Mouse (Mus musculus) midbrain, embryonic 16.5 days (tissue): Measurements from ENCODE around the gene Itpr1. TPM values are rescaled to one million over a fixed set of nuclear protein-coding genes. Genes with fewer than 3 reads are reported as not detected.

Experiments used
- ATAC-seq: fragments of 200-750 bp; cut with Nextera tagmentation; 2 replicates; pipeline ENCODE4 v1.8.0; 2017; ENCODE audit warnings: moderate TSS enrichment
- H3K27ac ChIP-seq: fragments of 300-500 bp; sonication (generic); 2 replicates; pipeline ENCODE4 v1.5.1; 2014; ENCODE audit warnings: mild to moderate bottlenecking, low read length, mixed read lengths
- H3K27me3 ChIP-seq: fragments of 300-500 bp; sonication (generic); 2 replicates; pipeline ENCODE4 v1.6.1; 2014; ENCODE audit warnings: low read depth, low read length, mixed read lengths; ENCODE audit not compliant: control insufficient read depth, insufficient read depth
- H3K36me3 ChIP-seq: fragments of 300-500 bp; sonication (generic); 2 replicates; pipeline ENCODE4 v1.6.1; 2014; ENCODE audit warnings: mild to moderate bottlenecking, low read length, moderate library complexity, mixed read lengths; ENCODE audit not compliant: control insufficient read depth, insufficient read depth
- H3K4me1 ChIP-seq: fragments of 300-500 bp; sonication (generic); 2 replicates; pipeline ENCODE4 v1.6.1; 2014; ENCODE audit warnings: mild to moderate bottlenecking, low read length, mixed read lengths; ENCODE audit not compliant: control insufficient read depth, insufficient read depth
- H3K4me2 ChIP-seq: fragments of 300-500 bp; sonication (generic); 2 replicates; pipeline ENCODE4 v1.6.1; 2014; ENCODE audit warnings: mild to moderate bottlenecking, low read length, mixed read lengths
- H3K4me3 ChIP-seq: fragments of 300-500 bp; sonication (generic); 2 replicates; pipeline ENCODE4 v1.5.1; 2014; ENCODE audit warnings: low read depth, mild to moderate bottlenecking, low read length, moderate library complexity, mixed read lengths
- H3K9ac ChIP-seq: fragments of 300-500 bp; sonication (generic); 2 replicates; pipeline ENCODE4 v1.6.1; 2014; ENCODE audit warnings: low read depth, low read length, mixed read lengths
- H3K9me3 ChIP-seq: fragments of 300-500 bp; sonication (generic); replicated peaks from 2 replicates; pipeline ENCODE4 v1.6.1; 2014; ENCODE audit warnings: mild to moderate bottlenecking, low read length, mixed read lengths; ENCODE audit not compliant: control insufficient read depth, poor library complexity, severe bottlenecking
- WGBS: fragments of 180-500 bp; shearing (Covaris S2); extraction: QIAGEN DNeasy Blood & Tissue Kit; methylation state at CpG from one replicate; pipeline ENCODE4 v1.1.7; 2014; 5-methylcytosine and 5-hydroxymethylcytosine counted together
- polyA plus RNA-seq: library from polyadenylated mRNA; unstranded; fragments of >200 nt; fragmentation: Nextera tagmentation; extraction: Ambion mirVana; gene quantifications from 2 replicates; pipeline ENCODE4 v1.2.1, GENCODE M21; 2015

Itpr1 gene
- polyA plus RNA-seq, 1 experiment from 2014 or later, result 4.2 TPM

GRCm38 (mm10) chr6:108454061-108454891 is 241.4 kb downstream of the Itpr1 start:
- no peaks in the 10 kb centered on the region for H3K27me3 ChIP-seq
- H3K9me3 ChIP-seq, result no peaks in the 10 kb centered on the region
- H3K9ac ChIP-seq, result no peak overlapping the region
- H3K4me2 ChIP-seq, result 0 out of 2 replicates have a peak overlapping the region, but pooled peaks have one; percentile 0
- peak overlapping the region; percentile 25; the same call in 1 of the 2 replicates for H3K27ac ChIP-seq
- H3K4me1 ChIP-seq, result peaks cover 35% of the 10 kb centered on the region
- H3K4me3 ChIP-seq, result no peak overlapping the region
- ATAC-seq, result peak; percentile 52
- no peaks in the 10 kb centered on the region for H3K36me3 ChIP-seq
- WGBS, result 48% methylated on average over 16 of the region's 16 CpGs

- ATAC-seq, result 0 out of 2 replicates have a peak, but pooled peaks have one; percentile 9
- Histone ChIP-seq H3K27ac (no peak overlapping the region), H3K9ac (no peak overlapping the region), H3K36me3 (no peaks in the 10 kb centered on the region), H3K4me1 (peaks cover 35% of the 10 kb centered on the region), H3K4me3 (no peak overlapping the region), H3K4me2 (no peak overlapping the region), H3K27me3 (no peaks in the 10 kb centered on the region), H3K9me3 (no peaks in the 10 kb centered on the region)
- 82% methylated on average over 7 of the region's 7 CpGs for WGBS
Observed at GRCm38 (mm10) chr6:108454979-108455836, 242.3 kb downstream of the Itpr1 start.

- Histone ChIP-seq H3K9me3 (no peaks in the 10 kb centered on the region), H3K4me3 (peak overlapping the region; percentile 8; the same call in 1 of the 2 replicates), H3K36me3 (no peaks in the 10 kb centered on the region), H3K4me2 (peak overlapping the region; percentile 59), H3K27me3 (no peaks in the 10 kb centered on the region), H3K27ac (peak overlapping the region; percentile 31), H3K4me1 (peaks cover 35% of the 10 kb centered on the region), H3K9ac (peak overlapping the region; percentile 50)
- WGBS, result 4% methylated on average over 18 of the region's 18 CpGs
- peak; percentile 49 for ATAC-seq
Observed at GRCm38 (mm10) chr6:108456231-108457062, 243.6 kb downstream of the Itpr1 start.

- Histone ChIP-seq H3K27ac (no peak overlapping the region), H3K36me3 (no peaks in the 10 kb centered on the region), H3K4me3 (no peak overlapping the region), H3K4me2 (peak overlapping the region; percentile 59), H3K9me3 (no peaks in the 10 kb centered on the region), H3K27me3 (no peaks in the 10 kb centered on the region), H3K4me1 (peaks cover 35% of the 10 kb centered on the region), H3K9ac (no peak overlapping the region)
- WGBS, result 13% methylated on average over 5 of the region's 5 CpGs
- ATAC-seq, result peak; percentile 59
Observed at GRCm38 (mm10) chr6:108457063-108457405, 244.1 kb downstream of the Itpr1 start.

GRCm38 (mm10) chr6:108457516-108458181 is 244.8 kb downstream of the Itpr1 start:
- Histone ChIP-seq H3K9ac (no peak overlapping the region), H3K27me3 (no peaks in the 10 kb centered on the region), H3K4me2 (no peak overlapping the region), H3K9me3 (no peaks in the 10 kb centered on the region), H3K4me3 (no peak overlapping the region), H3K27ac (no peak overlapping the region), H3K36me3 (no peaks in the 10 kb centered on the region), H3K4me1 (peaks cover 35% of the 10 kb centered on the region)
- 53% methylated on average over 14 of the region's 14 CpGs for WGBS
- no peak for ATAC-seq

- Histone ChIP-seq H3K27ac (no peak overlapping the region), H3K27me3 (no peaks in the 10 kb centered on the region), H3K4me1 (peaks cover 35% of the 10 kb centered on the region), H3K9me3 (no peaks in the 10 kb centered on the region), H3K36me3 (no peaks in the 10 kb centered on the region), H3K4me3 (no peak overlapping the region), H3K9ac (no peak overlapping the region), H3K4me2 (no peak overlapping the region)
- ATAC-seq, result no peak
- WGBS, result 55% methylated on average over 2 of the region's 2 CpGs
Observed at GRCm38 (mm10) chr6:108458182-108458571, 245.3 kb downstream of the Itpr1 start.

- Histone ChIP-seq H3K27ac (no peak overlapping the region), H3K4me1 (peaks cover 32% of the 10 kb centered on the region), H3K4me2 (no peak overlapping the region), H3K9me3 (no peaks in the 10 kb centered on the region), H3K4me3 (no peak overlapping the region), H3K36me3 (no peaks in the 10 kb centered on the region), H3K27me3 (no peaks in the 10 kb centered on the region), H3K9ac (no peak overlapping the region)
- 90% methylated on average over 11 of the region's 11 CpGs for WGBS
- ATAC-seq, result no peak
Observed at GRCm38 (mm10) chr6:108458826-108459225, 245.9 kb downstream of the Itpr1 start.

- ATAC-seq, result no peak
- H3K9me3 ChIP-seq, result no peaks in the 10 kb centered on the region
- 90% methylated on average over 8 of the region's 8 CpGs for WGBS
- no peaks in the 10 kb centered on the region for H3K36me3 ChIP-seq
- no peak overlapping the region for H3K4me3 ChIP-seq
- H3K27me3 ChIP-seq, result no peaks in the 10 kb centered on the region
- H3K4me2 ChIP-seq, result no peak overlapping the region
- no peaks in the 10 kb centered on the region for H3K4me1 ChIP-seq
- H3K9ac ChIP-seq, result no peak overlapping the region
- H3K27ac ChIP-seq, result no peak overlapping the region
Observed at GRCm38 (mm10) chr6:108464308-108464979, 251.5 kb downstream of the Itpr1 start.
